Mouse (Mus musculus) small intestine, adult 2 months (tissue): ENCODE data around the gene Papss1.

Source experiments
- CTCF ChIP-seq: fragments of 200-500 bp; IDR thresholded peaks from 2 replicates; pipeline ENCODE4 v1.5.1; 2012; ENCODE audit warnings: low read depth, mild to moderate bottlenecking, control low read depth, inconsistent platforms, low read length, moderate library complexity, mixed read lengths; ENCODE audit not compliant: insufficient replicate concordance, insufficient read length; ENCODE audit errors: extremely low read depth
- POLR2A ChIP-seq: fragments of 200-500 bp; IDR thresholded peaks from 2 replicates; pipeline ENCODE4 v1.6.1; 2012; ENCODE audit warnings: low read depth, mild to moderate bottlenecking, control low read depth, inconsistent platforms, low read length, moderate library complexity

GRCm38 (mm10) chr3:131656032-131656431, 91.5 kb downstream of the Papss1 start:
- TF ChIP-seq CTCF (no peak), POLR2A (no peak)
